Mouse (Mus musculus) skeletal muscle tissue, adult 2 months (tissue): Measurements from ENCODE around the gene Rxfp4.
A peak's percentile ranks its signal among the peaks of the same experiment; 100 is the strongest.

Experiments
- DNase-seq: peaks from one replicate; pipeline ENCODE4 v3.0.0-alpha.2; 2012; ENCODE audit warnings: low read depth, low spot score

Rxfp4 gene

GRCm38 (mm10) chr3:88629244-88629643, 23.7 kb downstream of the Rxfp4 start:
- no peak for DNase-seq

DNA sequence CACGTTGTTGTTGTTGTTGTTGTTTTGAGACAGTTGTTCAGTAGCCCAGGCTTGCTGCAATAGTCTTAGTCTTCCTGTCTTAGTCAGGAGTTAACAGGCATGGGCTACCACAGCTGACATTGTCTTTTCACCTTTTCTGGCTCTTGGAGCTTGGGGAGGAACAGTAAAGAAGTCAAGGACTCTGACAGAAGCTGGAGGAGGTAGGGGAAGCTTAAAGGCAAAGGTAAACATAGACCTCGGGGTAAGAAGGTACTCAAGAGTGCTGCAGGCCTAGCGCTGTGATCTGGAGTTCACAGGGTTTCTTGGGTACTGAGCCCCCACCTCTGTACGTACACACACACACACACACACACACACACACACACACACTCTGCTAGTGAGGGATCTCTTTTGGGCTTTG, 24.2 kb downstream of the Rxfp4 start:
- DNase-seq = no peak

DNA sequence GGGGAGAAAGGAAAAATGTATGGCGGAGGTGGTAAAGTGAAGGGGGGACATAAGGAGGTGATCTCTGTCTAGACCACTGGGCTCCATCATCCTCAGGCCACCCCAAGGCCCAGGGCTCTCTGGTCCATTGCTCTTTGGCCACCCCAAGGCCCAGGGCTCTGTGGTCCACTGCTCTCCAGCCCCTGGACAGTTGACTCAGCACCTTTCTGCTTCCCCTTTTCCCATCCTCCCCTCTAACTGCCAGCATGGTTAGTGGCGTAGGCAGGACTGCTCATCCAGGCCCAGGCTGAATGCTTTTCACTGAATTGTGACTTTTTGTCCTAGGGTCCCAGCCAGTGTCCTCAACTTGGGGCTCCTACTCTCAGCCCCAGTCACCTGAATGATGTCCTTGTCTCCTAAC, 25.4 kb downstream of the Rxfp4 start:
- DNase-seq = no peak

DNA sequence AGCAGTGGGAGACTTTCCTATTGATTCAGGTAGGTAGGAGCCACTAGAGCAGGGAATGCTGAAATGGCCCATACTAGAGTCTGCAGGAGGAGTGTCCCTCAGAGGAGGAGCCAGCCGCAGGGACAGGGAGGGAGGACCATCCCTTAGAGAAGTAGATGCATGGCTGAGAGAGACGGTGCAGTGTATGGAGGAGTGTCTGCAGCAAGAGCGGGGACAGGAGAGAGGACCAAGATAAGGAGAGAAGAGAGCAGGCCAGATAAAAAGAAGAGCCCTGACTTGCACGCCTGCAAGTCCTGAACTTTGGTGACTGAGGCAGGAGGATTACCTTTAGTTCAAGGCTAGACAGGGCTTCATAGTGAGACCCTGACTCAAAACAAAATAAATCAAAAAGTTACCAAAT, 25.8 kb downstream of the Rxfp4 start:
- DNase-seq = no peak

DNA sequence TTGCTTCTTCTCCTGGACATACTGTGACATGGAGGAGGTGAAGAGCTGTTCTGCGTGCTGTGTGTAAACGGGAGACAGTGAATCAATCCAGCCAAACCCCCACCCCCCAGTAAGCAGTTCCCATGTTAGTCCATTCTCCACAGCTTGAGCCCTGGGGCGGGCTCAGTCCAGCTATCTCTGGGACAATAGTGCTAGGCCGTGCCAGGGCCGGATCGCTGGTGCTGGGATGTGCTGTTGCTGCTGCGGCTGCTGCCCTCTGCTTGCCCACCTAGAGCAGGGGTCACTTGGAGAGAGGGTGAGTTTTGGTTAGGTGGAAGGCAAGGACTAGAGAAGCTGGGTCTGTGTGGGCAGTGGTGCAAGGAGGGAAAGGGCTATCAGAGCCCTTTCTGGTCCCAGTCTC, 26.6 kb downstream of the Rxfp4 start:
- DNase-seq = no peak

GRCm38 (mm10) chr3:88625531-88625930, 27.4 kb downstream of the Rxfp4 start:
- no peak for DNase-seq

DNA sequence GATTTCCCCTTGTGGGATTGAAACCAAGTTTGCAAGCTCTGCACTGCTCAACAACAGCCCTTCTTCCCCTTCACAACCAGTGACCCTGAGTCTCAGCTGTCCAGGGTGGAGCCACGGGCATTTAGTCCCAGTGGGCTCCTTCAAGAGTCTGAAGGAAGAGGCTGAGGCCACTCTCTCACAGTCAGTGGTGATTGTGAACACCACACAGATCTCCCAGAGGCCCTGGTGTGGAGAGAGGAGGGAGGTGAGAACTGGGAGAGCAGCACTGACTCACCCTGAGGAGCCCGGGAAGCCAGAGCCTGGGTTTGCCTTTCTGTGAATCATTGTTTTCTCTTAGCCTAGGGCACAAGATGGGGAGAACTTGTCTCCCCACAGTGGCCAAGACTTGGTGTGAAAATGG, 28.0 kb downstream of the Rxfp4 start:
- DNase-seq = peak; percentile 59

DNA sequence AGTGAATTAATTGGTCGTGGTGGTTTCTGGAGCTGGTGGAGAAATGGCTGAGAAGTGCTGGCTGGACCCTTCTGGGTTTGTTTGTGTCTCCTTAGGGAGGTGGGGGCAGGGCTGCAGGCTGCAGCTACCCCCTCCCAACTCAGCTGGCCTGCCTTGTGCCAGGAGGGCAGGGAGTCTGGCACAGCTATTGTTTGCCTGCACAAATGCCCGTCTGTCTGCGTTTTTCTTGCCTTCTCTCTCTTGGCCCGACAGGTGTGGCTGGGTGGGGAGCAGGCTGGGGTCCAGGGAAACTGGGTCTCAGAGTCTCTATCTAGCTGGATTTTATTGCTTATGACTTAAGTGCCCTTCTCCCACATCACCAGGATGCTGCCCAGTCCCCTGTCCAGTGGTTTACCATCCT, 28.6 kb downstream of the Rxfp4 start:
- DNase-seq = no peak

DNA sequence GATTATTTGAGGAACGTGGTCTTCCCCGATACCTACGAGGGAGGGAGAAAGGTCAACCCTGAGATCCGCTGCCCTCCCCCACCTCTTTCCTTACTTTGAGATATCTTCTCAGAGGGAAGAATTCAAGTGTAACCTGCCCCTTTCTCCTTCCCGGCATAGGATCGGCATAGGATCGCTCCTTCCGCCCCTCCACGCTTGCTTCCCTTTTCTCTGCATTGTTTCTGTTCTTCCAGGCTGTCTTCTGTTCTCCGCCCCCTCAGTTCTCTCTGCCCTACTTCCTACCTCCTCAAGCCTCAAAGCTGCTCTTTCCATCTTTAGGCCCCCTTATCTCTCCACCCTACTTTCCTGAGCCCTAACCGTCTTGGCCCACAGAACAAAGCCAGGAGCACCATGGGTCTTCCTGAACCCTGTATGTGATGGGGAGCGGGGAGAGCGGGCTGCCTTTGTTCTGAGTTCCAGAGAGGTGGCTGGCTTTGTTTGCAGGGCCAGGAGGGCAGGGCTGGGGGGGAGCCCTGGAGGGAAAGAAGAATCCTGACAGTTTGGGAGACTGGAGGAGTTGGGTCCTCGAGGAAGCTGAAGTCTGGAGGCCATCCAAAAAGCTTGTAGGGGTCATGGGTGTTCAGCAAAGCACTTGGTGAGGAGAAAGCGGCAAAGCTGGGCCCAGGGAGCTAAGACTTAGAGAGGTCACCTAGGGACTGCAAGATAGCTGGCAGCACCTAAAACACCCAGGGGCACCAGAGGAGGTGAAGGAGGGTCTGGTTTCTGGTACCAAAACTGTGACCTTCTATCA, 29.4 kb downstream of the Rxfp4 start:
- no peak for DNase-seq

- DNase-seq = no peak
These were observed 30.0 kb downstream of the Rxfp4 start for GRCm38 (mm10) chr3:88622941-88623345.

DNA sequence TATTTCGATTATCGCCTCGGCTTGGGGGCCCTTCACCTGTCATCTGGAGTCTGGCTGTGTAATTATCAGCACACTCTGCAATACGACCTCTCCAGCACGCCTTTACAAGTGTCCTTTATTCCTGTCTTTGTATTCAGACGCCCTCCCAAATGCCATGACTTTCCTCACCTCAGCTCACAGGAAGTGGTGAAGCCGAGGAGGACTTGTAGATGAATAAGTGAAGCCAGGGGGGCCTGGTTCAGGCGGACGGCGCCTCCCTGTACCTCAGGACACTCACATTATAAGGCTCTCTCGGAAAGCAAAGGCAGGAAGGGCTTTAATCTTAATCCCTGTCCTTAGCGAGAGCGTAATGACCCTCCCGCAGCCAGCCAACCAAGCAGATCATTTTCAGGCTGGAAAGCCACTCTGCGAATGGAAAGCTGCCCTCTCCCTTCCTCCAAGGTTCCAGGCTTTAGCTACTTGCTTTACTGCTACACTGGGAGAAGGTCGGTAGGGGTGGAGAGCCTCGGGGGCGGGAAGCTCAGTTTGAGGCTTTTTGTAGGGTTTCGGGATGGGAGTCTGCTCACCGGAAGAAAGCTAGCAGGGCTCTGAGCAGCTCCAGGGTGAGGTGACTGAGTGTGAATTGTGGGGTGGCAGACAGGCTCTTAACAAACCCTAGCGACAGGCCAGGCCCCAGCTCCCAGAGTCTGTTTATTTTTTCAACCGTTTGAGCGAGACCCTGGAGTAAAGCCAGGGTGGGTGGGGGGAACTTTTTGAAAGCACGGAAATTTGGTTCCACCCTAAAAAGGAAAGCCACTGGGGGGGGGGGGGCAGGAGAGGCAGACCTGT, 30.6 kb downstream of the Rxfp4 start:
- DNase-seq = no peak

DNA sequence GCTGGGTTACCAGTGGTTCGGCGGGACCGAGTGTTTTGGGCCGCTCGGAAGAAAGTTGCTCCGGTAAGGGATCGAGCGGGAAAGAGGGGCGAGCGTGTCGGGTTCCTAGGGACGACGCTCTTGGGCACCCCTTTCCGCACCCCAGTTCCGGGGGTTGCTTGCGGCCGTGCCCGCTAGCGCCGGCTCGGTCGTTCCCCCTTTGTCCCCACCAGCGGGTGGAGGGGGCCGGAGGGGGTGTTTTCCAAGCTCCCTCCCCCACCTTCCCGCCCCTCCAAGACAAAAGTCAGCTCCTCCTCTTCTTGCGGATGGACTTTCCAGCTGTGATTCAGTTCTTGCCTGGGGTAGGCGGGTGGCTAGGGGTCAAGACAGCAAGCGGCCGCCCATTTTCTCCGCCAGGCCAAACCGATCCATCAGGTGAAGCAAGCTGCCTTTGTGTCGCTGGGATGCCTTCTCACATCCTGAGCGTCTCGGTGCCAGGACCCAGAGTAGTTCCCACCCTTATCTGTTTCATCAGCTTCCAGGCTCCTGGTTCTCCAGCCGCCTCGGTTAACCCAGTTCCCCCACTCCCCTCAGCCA, 31.3 kb downstream of the Rxfp4 start:
- no peak for DNase-seq

- DNase-seq = no peak
These were observed 31.9 kb downstream of the Rxfp4 start for GRCm38 (mm10) chr3:88620992-88621536.

GRCm38 (mm10) chr3:88620146-88620991, 32.6 kb downstream of the Rxfp4 start:
- DNase-seq = no peak

DNA sequence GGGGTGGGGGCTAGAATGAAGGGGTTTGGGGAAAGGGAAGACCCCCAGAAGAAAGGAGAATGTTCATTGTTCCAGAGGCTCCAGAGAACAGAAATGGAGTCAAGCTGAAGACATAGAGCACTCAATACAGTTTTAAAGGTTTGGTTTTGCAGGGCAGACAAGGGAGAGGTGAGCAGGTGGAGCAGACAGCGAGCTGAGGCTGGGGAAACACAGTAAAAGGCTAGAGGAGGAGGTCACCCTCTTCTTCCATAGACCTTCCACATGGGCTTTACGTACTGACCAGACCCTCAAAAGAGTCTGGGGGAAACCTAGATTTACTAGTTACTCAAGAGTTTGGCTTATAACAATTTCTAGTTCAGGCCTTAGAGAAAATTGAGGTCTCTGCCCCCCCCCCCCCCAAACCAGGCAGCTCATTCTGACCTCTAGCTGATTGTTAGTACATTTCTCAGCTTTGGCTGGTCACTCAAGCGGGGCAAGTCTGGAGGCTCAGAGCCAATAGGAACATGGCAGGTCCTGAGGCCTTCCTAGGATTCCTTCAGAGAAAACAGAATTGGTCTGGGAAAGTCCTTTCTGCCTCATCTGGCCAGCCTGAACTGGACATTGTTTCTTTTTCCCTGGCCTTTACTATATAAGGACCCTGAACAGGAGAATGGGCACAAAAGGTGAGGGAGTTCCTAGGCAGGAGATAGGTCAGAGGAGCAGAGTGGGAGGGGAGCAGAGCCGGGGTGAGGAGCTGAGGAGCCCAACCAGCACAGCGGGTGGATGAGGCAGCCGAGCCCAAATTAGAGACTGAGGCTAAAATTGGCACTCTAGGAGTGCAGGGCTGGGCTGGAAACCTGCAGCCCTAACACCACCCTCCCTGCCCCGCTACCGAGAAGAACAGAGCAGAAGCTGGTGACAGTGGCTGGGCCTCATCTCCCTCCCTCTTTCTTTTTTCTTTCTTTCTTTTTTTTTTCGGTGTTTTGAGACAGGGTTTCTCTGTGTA, 33.5 kb downstream of the Rxfp4 start:
- DNase-seq = no peak

- DNase-seq = no peak
These were observed 34.7 kb downstream of the Rxfp4 start for GRCm38 (mm10) chr3:88618074-88618871.

DNA sequence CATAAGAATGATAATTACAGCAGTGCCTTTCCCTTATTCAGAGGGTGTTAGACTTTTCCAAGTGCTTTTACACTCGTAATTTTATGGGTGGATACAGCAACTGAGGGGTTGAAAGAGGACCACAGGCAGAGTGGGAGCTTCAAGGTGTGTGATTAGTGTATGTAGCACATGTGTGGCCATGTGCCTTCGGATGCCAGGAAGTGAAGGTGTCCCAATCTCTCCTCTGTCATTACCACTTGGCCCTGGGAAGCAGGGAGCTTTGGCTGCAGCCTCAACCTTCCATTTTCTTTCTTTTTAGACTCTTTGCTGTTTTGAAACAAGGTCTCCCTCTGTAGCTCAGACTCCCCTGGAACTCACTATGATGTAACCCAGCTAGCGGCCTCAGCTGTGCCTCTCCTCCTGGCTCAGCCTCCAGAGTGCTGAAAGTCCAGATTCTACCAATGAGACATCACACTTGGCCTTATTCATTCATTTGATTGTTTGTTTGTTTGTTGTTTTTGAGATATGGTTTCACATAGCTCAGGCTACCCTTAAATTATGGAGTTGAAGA, 35.9 kb downstream of the Rxfp4 start:
- DNase-seq = no peak

GRCm38 (mm10) chr3:88615902-88616391, 37.0 kb downstream of the Rxfp4 start:
- peak; percentile 85 for DNase-seq

DNA sequence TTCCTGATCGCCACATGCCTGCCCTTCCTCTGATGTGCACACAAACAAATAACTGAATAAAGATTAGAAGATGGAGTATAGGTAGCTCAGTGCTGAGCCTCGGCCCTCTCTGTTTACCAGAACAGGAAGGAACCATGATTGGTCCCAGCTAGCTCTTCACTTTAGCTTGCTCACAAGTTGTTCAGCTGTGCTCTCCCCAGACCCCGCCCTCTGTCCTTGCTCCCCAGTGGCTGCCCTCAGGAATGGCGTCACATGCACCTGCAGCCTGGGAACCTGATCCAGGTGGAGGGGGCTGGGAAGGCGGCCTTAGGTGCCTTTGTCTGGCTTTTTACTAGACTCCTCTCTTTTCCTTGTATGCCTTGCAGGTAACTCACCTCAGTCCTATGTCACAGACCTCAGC, 37.8 kb downstream of the Rxfp4 start:
- no peak for DNase-seq
